Mouse (Mus musculus): Measurements from ENCODE around the gene Aagab. TPM values are rescaled to one million over a fixed set of nuclear protein-coding genes. Genes with fewer than 3 reads are reported as not detected.
A peak's percentile ranks its signal among the peaks of the same experiment; 100 is the strongest.

Gene Aagab
- total RNA-seq, 2 experiments from 2014 or later, result 60.3 to 61.0 TPM

GRCm38 (mm10) chr9:63610231-63610630, 7.8 kb downstream of the Aagab start:
- peak; percentile 54 for TF ChIP-seq CTCF (conservative IDR thresholded peaks at IDR 0.05)
- H3K27ac ChIP-seq, result no peak overlapping the region
- DNase-seq (ENCODE audit: low spot score in 2 of 2), result no peak
- H3K4me3 ChIP-seq, result no peak overlapping the region

GRCm38 (mm10) chr9:63610841-63611366, 8.4 kb downstream of the Aagab start:
- Histone ChIP-seq H3K4me3 (no peak overlapping the region), H3K27ac (peak overlapping the region; percentile 41; the same call in 1 of the 2 replicates)
- no peak for TF ChIP-seq CTCF (conservative IDR thresholded peaks at IDR 0.05)
- no peak for DNase-seq (ENCODE audit: low spot score in 2 of 2)

DNA sequence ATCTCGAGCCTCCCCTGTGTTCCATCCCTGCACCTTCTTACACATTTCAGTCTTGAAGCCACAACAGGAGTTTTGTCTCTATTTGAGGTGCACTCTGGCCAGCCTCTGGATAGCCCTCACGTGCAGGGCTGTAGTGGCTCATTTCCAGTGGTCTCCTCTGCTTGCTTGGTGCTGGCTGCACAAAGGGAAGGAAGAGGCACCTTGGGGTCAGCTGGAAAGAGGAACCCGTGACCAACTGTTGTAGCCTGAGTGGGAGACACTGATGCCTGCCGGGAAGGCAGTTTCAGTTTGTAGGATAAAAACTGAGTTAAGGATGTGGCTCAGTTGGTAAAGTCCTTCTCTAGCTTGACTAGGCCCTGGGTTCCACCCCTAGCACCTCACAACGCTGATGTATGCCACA, 9.5 kb downstream of the Aagab start:
- no peak for DNase-seq (ENCODE audit: low spot score in 2 of 2)
- Histone ChIP-seq H3K4me3 (no peak overlapping the region), H3K27ac (0 out of 2 replicates have a peak overlapping the region, but pooled peaks have one; percentile 18)
- no peak for TF ChIP-seq CTCF (conservative IDR thresholded peaks at IDR 0.05)

DNA sequence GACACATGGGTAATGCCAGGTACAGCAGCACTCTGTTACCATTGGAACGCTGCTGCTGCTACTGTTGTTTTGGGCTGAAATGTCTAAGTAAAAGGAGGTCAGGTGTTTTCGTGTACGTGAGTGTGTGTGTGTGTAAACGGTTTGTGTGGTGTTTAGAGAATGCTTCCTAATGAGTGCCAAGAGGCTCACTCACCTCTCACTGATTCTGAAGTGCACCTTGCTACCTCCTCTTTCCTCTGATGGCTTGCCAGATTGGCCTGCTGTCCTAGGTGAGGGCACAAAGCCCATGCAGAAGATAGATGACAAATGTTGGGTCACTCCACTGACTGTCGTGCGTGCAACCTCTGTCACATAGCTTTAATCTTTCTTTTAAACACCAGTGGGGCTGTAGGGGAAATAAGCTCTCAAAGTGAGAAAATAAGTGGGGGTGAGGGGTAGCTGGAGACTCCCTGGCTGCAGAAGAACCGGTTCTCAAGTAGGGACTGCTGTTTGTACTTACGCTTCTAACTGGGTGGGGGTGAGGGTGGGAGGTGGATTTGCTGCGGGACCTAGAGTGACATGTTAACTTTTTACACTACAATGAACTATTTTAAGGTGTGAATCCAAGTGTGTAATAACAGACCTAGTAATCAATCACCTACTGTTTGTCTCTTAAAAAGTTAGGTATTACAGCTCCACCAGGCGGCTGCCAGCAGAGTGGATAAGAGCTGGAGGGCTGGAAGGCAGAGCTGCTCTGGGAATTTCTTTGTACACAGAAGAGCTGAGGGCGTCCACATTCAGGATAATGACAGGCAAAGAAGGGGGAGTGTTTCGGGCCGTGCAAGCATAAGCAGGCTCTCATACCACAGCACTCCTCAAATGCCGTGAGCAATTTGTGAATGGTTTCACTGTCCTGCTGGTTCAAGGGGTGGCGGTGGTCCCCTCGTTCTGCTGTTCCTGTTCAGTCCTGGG, 10.4 kb downstream of the Aagab start:
- TF ChIP-seq CTCF (conservative IDR thresholded peaks at IDR 0.05), result peak; percentile 69

DNA sequence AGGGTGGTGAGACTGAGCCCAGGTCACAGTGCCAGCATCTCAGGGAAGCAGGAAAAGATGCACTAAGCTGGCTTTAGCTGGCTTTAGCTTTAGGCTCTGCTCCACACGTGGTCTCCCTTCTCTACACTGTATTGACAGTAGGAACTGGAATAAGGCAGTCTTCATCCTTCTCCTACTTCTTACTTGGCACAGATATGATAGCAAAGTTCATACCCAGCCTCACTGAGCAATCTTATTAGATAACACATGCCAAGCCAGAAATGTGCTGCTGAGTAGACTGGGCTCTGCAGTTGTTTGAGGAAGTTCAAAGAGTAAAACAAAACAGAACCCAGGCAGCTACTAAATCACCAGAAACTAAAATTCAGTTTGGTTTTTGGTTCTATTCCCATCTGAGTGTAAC, 11.1 kb downstream of the Aagab start:
- DNase-seq (ENCODE audit: low spot score in 2 of 2), result no peak
- peak overlapping the region; percentile 1; the same call in 1 of the 2 replicates for H3K27ac ChIP-seq
- TF ChIP-seq CTCF (conservative IDR thresholded peaks at IDR 0.05), result no peak

More for the DNA sequence above, 10.4 kb downstream of the Aagab start:
- Histone ChIP-seq H3K27ac (peak overlapping the region; percentile 1; the same call in 1 of the 2 replicates), H3K4me3 (no peak overlapping the region)
- no peak for DNase-seq (ENCODE audit: low spot score in 2 of 2)

GRCm38 (mm10) chr9:63614018-63614985, 11.8 kb downstream of the Aagab start:
- H3K4me3 ChIP-seq, result no peak overlapping the region
- no peak for TF ChIP-seq CTCF (conservative IDR thresholded peaks at IDR 0.05)
- DNase-seq (ENCODE audit: low spot score in 2 of 2), result no peak
- H3K27ac ChIP-seq, result peak overlapping the region; percentile 59

More for the DNA sequence above, 11.1 kb downstream of the Aagab start:
- H3K4me3 ChIP-seq, result no peak overlapping the region

GRCm38 (mm10) chr9:63617967-63618366, 15.5 kb downstream of the Aagab start:
- DNase-seq (ENCODE audit: low spot score in 2 of 2), result no peak
- no peak overlapping the region for H3K4me3 ChIP-seq
- no peak for TF ChIP-seq CTCF (conservative IDR thresholded peaks at IDR 0.05)
- no peak overlapping the region for H3K27ac ChIP-seq

GRCm38 (mm10) chr9:63623895-63624569, 21.6 kb downstream of the Aagab start:
- H3K4me3 ChIP-seq, result no peak overlapping the region
- TF ChIP-seq CTCF (conservative IDR thresholded peaks at IDR 0.05), result peak; percentile 58
- peak in 1 of 2 experiments; percentile 27 for DNase-seq (ENCODE audit: low spot score in 2 of 2)
- H3K27ac ChIP-seq, result peak overlapping the region; percentile 78

- DNase-seq (ENCODE audit: low spot score in 2 of 2), result peak in 1 of 2 experiments; percentile 41
- no peak overlapping the region for H3K4me3 ChIP-seq
- TF ChIP-seq CTCF (conservative IDR thresholded peaks at IDR 0.05), result no peak
- H3K27ac ChIP-seq, result peak overlapping the region; percentile 78
These were observed 22.8 kb downstream of the Aagab start for GRCm38 (mm10) chr9:63625090-63625756.

- Histone ChIP-seq H3K4me3 (no peak overlapping the region), H3K27ac (peak overlapping the region; percentile 84)
- no peak for DNase-seq (ENCODE audit: low spot score in 2 of 2)
- peak; percentile 69 for TF ChIP-seq CTCF (conservative IDR thresholded peaks at IDR 0.05)
These were observed 29.6 kb downstream of the Aagab start for GRCm38 (mm10) chr9:63632045-63632444.

DNA sequence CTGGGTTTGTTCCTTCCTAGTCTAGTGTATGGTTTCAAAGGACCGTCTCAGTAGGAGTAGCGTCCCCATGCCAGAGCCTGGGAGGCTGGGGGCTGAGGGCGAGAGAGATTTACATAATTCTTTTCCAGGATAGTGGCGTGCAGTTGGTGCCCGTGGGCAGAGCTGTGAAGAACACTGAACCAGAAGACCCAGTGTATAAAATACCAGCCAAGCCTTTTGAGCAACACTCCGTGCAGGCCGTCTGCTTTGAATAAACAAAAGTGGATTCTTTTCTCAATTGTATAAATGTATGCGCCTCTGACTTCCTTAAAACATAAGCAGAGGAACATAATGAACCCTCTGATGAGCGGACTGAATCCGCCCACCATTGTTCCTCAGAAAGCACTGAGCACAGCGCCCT, 30.5 kb downstream of the Aagab start:
- DNase-seq (ENCODE audit: low spot score in 2 of 2), result peak; percentile 53 to 80
- peak overlapping the region; percentile 84 for H3K27ac ChIP-seq
- H3K4me3 ChIP-seq, result no peak overlapping the region
- TF ChIP-seq CTCF (conservative IDR thresholded peaks at IDR 0.05), result no peak
